Mouse (Mus musculus) embryo, embryonic 11 days (tissue): ENCODE measurements around the gene Cited2.

Source experiments
- DNase-seq: peaks from one replicate; pipeline ENCODE4 v3.0.0-alpha.2; 2015

Cited2 gene

GRCm38 (mm10) chr10:17723871-17724741 is 1.1 kb downstream of the Cited2 start:
- peak; percentile 67 for DNase-seq

DNA sequence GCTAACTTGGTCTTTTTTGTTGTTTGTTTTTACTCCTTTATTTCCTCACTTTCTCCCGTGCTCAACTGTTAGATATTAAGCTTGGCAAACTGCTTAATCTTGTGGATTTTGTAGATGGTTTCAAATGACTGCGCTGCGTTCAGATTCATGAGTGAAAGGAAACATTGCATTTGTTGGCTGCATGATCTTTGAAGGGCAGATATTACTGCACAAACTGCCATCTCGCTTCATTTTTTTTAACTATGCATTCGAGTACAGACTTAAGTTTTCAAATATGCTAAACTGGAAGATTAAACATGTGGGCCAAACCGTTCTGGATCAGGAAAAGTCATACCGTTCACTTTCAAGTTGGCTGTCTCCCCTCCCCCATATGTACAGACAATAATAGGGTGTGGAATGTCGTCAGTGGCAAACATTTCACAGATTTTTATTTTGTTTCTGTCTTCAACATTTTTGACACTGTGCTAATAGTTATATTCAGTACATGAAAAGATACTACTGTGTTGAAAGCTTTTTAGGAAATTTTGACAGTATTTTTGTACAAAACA is 2.1 kb downstream of the Cited2 start:
- no peak for DNase-seq

- no peak for DNase-seq
Observed at GRCm38 (mm10) chr10:17725644-17726372, 2.8 kb downstream of the Cited2 start.

GRCm38 (mm10) chr10:17726373-17726720 is 3.3 kb downstream of the Cited2 start:
- no peak for DNase-seq

DNA sequence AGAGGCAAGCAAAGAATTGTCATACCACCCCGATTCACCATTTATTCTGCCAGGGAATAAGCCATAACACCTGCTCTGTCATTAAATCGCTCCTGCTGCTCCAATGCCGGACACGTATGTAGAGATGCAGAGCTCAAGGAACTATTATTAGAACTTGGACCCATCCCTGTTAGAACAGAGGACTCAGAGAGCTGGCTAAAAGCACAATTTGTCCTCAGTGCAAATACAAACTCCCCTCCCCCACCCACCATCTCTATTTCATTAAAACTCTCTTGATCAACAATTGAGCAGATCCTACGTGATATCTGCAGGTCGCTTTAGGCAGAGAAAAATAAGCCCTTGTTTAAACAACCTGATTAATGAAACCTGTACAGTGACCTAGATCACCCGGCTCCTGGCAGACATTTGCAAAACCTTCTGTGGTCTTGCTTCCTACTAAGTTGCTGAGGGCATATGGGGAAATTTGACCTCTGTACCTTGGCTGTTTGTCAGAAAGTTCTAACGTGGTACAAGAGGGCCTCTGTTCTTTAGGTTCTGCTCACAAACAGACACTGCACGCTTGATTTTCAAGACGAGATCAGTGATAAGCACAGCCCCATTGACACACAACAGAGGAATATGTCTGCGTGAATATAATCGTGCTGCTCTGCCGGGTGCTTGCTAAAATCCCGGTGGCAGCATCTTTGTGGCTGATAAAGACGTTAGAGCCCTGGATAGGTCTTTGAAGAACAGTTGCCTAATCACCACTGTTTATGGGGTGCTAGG is 4.3 kb downstream of the Cited2 start:
- DNase-seq = peak; percentile 63

- peak; percentile 84 for DNase-seq
Observed at GRCm38 (mm10) chr10:17727926-17728279, 4.9 kb downstream of the Cited2 start.

- no peak for DNase-seq
Observed at GRCm38 (mm10) chr10:17728711-17729110, 5.7 kb downstream of the Cited2 start.

DNA sequence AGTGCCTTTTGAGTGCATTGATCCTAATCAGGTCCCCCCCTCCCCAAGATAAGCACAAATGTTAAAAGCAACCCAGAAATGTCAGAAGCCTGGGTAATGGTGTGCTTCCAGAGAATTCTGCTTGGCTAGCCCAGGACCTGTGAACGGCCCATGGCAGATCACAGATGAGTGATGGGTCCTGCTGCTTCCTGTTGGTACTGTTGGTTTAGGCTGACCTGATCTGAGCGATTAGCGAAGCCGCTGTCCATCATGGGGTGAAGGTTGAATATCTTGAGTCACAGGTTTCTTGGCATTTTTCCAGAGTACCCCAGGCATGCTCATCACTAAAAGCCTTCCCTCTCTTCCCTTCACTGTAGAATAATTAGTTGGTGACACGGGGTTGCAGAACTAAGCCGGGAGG is 6.5 kb downstream of the Cited2 start:
- no peak for DNase-seq

DNA sequence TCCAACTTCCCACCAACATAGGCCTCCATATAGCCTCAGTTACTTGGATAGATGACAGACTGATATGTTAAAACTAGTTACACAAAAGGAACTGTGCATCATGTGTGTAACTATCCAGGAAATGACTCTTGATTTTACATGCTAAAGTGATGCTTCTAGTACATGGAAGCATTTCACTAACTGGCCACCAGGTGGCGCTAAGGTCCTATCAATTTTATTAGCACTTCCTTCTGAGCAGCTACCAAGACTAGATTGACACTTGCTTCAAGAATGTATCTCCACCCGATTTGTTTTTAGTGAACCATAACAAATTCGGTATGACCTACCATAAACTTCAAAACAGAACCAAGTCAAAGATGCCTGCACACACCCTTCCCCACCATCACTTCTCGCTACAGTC is 10.0 kb downstream of the Cited2 start:
- peak; percentile 78 for DNase-seq

- no peak for DNase-seq
Observed at GRCm38 (mm10) chr10:17742581-17742980, 19.6 kb downstream of the Cited2 start.

GRCm38 (mm10) chr10:17752478-17752877 is 29.5 kb downstream of the Cited2 start:
- no peak for DNase-seq

DNA sequence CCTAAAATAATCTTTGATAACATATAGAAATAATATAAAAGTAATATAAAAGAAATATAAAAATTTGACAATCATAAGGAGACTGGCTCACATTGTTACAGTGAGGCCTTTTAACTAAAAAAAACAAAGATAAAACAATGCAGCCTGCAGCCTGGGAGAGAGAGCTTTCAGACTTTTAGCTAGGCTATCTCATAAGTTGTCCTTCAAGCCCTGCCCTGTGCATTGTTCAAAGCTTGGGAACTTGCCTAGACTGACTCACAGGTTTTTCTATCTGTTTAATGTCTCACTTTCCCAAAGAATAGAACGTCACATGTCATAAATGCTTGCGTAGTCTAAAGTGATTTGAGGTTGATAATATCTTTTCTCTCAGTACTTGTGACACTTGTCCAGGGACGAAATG is 36.8 kb downstream of the Cited2 start:
- DNase-seq = no peak

DNA sequence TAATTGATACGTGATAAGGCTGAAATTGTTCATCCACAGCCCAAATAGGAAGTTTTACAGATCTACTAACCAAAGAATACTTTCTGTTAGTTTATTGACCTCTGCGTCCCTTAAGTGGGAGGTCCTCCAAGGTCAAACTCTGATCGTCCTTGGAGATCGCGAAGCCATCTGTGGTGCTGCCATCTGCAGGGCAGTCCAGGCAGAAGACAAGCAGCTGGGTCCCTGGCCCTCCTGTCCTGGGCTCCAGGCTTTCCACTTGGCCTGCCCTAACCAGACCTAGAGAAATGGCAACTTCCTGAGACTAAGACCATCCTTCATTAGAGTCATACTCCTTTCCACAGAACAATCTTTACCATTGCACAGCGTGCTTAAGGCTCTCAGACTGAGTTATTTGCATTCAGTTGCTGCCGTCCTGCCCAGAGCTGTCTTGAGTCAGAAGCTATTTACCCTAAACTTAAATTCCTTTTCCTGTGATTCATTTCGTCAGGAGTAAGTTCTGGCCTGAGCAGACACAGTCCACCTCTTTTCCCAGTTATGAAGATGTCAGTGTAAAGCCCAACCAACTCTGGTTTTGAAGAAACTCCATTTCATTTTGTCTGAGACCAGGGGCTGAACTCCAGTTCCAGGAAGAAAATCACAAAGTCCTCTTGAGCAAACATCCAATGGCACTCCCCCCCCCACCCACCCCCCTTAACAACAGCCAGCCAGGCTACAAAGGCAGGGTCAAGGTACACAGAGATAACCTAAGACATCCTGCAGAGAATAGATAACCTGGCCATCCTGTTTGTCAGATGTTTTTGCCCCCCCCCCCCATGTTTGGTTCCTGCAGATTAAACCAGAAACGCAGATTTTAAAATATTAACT is 38.0 kb downstream of the Cited2 start:
- DNase-seq = peak; percentile 14

GRCm38 (mm10) chr10:17761652-17762051 is 38.6 kb downstream of the Cited2 start:
- no peak for DNase-seq

- no peak for DNase-seq
Observed at GRCm38 (mm10) chr10:17762946-17763345, 39.9 kb downstream of the Cited2 start.

- peak; percentile 32 for DNase-seq
Observed at GRCm38 (mm10) chr10:17769856-17770255, 46.8 kb downstream of the Cited2 start.

- DNase-seq = no peak
Observed at GRCm38 (mm10) chr10:17772364-17772763, 49.3 kb downstream of the Cited2 start.

DNA sequence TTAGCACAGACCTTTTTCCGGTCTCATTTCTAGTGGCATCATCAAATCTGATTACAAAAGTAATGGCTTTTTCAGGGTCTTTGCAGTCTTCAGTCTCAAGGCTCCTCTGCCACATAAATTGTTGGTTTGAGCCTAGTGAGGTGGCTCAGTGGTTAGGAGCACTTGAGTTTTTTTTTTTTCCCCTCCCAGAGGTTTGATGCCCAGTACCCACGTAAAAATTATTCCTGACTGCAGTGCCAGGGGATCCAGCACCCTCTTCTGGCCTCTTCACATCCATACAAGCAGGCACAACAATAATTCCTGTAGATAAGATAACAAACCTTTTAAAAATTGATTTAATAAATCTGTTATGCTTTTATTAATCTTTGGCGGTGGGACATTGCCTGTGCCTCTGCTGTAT is 51.3 kb downstream of the Cited2 start:
- DNase-seq = no peak

DNA sequence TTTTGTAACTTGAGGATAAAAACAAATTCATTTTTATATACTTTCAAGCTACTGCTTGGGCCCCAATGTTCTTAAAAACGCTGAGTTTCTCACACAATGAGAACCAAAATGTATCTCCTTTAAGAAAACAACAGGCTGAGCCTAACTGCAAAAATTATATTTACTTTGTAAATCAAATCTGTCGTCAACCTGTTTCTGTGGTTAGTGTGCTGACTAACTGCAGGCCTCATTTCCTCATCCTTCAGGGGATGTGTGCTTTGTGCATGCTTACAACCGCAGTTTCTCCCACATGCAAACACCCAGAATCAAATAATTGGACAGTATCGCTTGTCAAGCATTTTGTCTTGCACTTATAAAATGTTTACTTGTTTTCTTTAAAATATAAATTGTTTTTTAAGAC is 52.1 kb downstream of the Cited2 start:
- DNase-seq = no peak
